Mouse (Mus musculus) thymus, postnatal 36 days (tissue): Measurements from ENCODE around the gene Ulk1.

Source experiments
- DNase-seq, 2 experiments: peaks; one replicate each; pipeline ENCODE4 v3.0.0; 2022; ENCODE audit warnings: mixed read lengths in 2 of 2

Gene Ulk1

GRCm38 (mm10) chr5:110763890-110764289 lies 46.0 kb downstream of the Ulk1 start:
- DNase-seq, result no peak

GRCm38 (mm10) chr5:110745021-110745420 lies 64.9 kb downstream of the Ulk1 start:
- DNase-seq, result no peak

GRCm38 (mm10) chr5:110739496-110740275 lies 70.2 kb downstream of the Ulk1 start:
- no peak for DNase-seq

DNA sequence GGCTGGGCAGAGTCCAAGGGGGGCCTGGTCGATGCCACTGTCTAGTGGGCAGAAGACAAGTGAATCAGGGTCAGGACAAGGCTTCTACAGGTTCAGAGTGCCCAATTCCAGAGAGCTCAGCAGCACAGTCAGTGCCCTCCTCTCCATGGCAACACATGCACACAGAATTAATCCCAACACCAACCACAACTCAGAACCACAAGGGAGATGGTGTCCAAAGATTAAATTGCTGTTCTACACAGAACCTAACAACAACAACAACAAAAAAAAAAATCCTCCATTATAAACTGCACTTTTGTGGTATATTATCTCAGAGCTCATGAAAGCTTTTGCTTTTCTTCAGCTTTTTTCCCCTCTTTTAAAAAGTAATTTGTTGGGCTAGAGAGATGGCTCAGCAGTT lies 74.3 kb downstream of the Ulk1 start:
- no peak for DNase-seq
